Mouse (Mus musculus) colon, adult 2 months (tissue): ENCODE results near the gene Camk1g. TPM values are rescaled to one million over a fixed set of nuclear protein-coding genes. Genes with fewer than 3 reads are reported as not detected.

Experiments used
- polyA plus RNA-seq: library from polyadenylated mRNA; depleted of rRNA; stranded (reverse); fragments of >200 nt; gene quantifications from 2 replicates; pipeline ENCODE4 v1.2.3, GENCODE M21; 2012; rRNA removed

Camk1g gene
- 0.40 and 0.45 TPM in 2 replicates for polyA plus RNA-seq

GRCm38 (mm10) chr1:193370096-193370495 lies at the start of gene Camk1g:
TSS of gene Camk1g (minus strand) at chr1:193370298.

Other genes starting within 250 kb of the Camk1g start
- gene Diexf, start 240.0 kb downstream of the Camk1g start, polyA plus RNA-seq: 6.7 and 9.0 TPM in 2 replicates
- gene Irf6, start 217.2 kb downstream of the Camk1g start, polyA plus RNA-seq: 81.4 and 104 TPM in 2 replicates
- 2.8 and 3.6 TPM in 2 replicates for gene A130010J15Rik, start 202.3 kb downstream of the Camk1g start, polyA plus RNA-seq
- 1.4 and 2.5 TPM in 2 replicates for gene Traf3ip3, start 168.6 kb downstream of the Camk1g start, polyA plus RNA-seq
- 90.3 and 102 TPM in 2 replicates for gene Lamb3, start 162.6 kb downstream of the Camk1g start, polyA plus RNA-seq
- gene Hsd11b1, start 106.2 kb downstream of the Camk1g start, polyA plus RNA-seq: 5.0 and 8.3 TPM in 2 replicates
- gene G0s2, start 97.1 kb downstream of the Camk1g start, polyA plus RNA-seq: 33.3 and 41.1 TPM in 2 replicates